Mouse (Mus musculus) lung, postnatal 0 days (tissue): ENCODE measurements around the gene Efcab11. TPM values are rescaled to one million over a fixed set of nuclear protein-coding genes. Genes with fewer than 3 reads are reported as not detected.
A peak's percentile ranks its signal among the peaks of the same experiment; 100 is the strongest.

Experiments used
- ATAC-seq: fragments of 200-750 bp; cut with Nextera tagmentation; 2 replicates; pipeline ENCODE4 v1.8.0; 2017; ENCODE audit warnings: moderate library complexity
- DNase-seq: peaks from one replicate; pipeline ENCODE4 v3.0.0-alpha.2; 2016; ENCODE audit warnings: low spot score
- H3K27ac ChIP-seq: fragments of 300-500 bp; sonication (generic); 2 replicates; pipeline ENCODE4 v1.5.1; 2014; ENCODE audit warnings: antibody characterized with exemption, mild to moderate bottlenecking, low read length, mixed read lengths
- H3K27me3 ChIP-seq: fragments of 300-500 bp; sonication (generic); replicated peaks from 2 replicates; pipeline ENCODE4 v1.6.1; 2014; ENCODE audit warnings: low read length, mixed read lengths; ENCODE audit not compliant: insufficient read depth
- H3K36me3 ChIP-seq: fragments of 300-500 bp; sonication (generic); 2 replicates; pipeline ENCODE4 v1.6.1; 2014; ENCODE audit warnings: low read length, mixed read lengths; ENCODE audit not compliant: insufficient read depth
- H3K4me1 ChIP-seq: fragments of 300-500 bp; sonication (generic); 2 replicates; pipeline ENCODE4 v1.6.1; 2014; ENCODE audit warnings: antibody characterized with exemption, low read depth, low read length, mixed read lengths; ENCODE audit not compliant: insufficient read depth
- H3K4me2 ChIP-seq: fragments of 300-500 bp; sonication (generic); replicated peaks from 2 replicates; pipeline ENCODE4 v1.6.1; 2014; ENCODE audit warnings: low read depth, mild to moderate bottlenecking, low read length, moderate library complexity, mixed read lengths
- H3K4me3 ChIP-seq: fragments of 300-500 bp; sonication (generic); 2 replicates; pipeline ENCODE4 v1.5.1; 2014; ENCODE audit warnings: low read depth, low read length
- H3K9ac ChIP-seq: fragments of 300-500 bp; sonication (generic); replicated peaks from 2 replicates; pipeline ENCODE4 v1.6.1; 2014; ENCODE audit warnings: low read depth, mild to moderate bottlenecking
- H3K9me3 ChIP-seq: fragments of 300-500 bp; sonication (generic); 2 replicates; pipeline ENCODE4 v1.6.1; 2016; ENCODE audit warnings: low read length, mixed read lengths
- CTCF ChIP-seq: IDR thresholded peaks from 2 replicates; pipeline ENCODE4 v1.5.1; 2016; ENCODE audit warnings: antibody characterized with exemption, mild to moderate bottlenecking
- EP300 ChIP-seq: IDR thresholded peaks from 2 replicates; pipeline ENCODE4 v1.6.1; 2016; ENCODE audit warnings: antibody characterized with exemption, mild to moderate bottlenecking, control low read depth
- WGBS: fragments of 180-500 bp; shearing (Covaris S2); extraction: QIAGEN DNeasy Blood & Tissue Kit; methylation state at CpG from one replicate; pipeline ENCODE4 v1.1.7; 2014; 5-methylcytosine and 5-hydroxymethylcytosine counted together
- polyA plus RNA-seq: library from polyadenylated mRNA; unstranded; fragments of >200 nt; fragmentation: Nextera tagmentation; extraction: Ambion mirVana; gene quantifications from 2 replicates; pipeline ENCODE4 v1.2.1, GENCODE M21; 2015

Gene Efcab11
- polyA plus RNA-seq, 1 experiment from 2014 or later, result 2.2 TPM

GRCm38 (mm10) chr12:99715129-99716037, 168.9 kb downstream of the Efcab11 start:
- TF ChIP-seq EP300 (no peak), CTCF (no peak)
- H3K36me3 ChIP-seq, result no peaks in the 10 kb centered on the region
- ATAC-seq (no peak), DNase-seq (no peak)
- WGBS, result 56% methylated on average over 9 of the region's 9 CpGs
- no peaks in the 10 kb centered on the region for H3K9me3 ChIP-seq
- H3K9ac ChIP-seq, result no peak overlapping the region
- H3K4me3 ChIP-seq, result no peak overlapping the region
- H3K4me2 ChIP-seq, result no peak overlapping the region
- no peak overlapping the region for H3K27ac ChIP-seq
- no peaks in the 10 kb centered on the region for H3K4me1 ChIP-seq
- no peaks in the 10 kb centered on the region for H3K27me3 ChIP-seq

- Histone ChIP-seq H3K27ac (no peak overlapping the region), H3K27me3 (no peaks in the 10 kb centered on the region), H3K9ac (no peak overlapping the region), H3K4me2 (no peak overlapping the region), H3K4me1 (no peaks in the 10 kb centered on the region), H3K9me3 (no peaks in the 10 kb centered on the region), H3K36me3 (no peaks in the 10 kb centered on the region), H3K4me3 (no peak overlapping the region)
- DNase-seq (peak; percentile 28), ATAC-seq (no peak; the same call in 1 of the 2 replicates)
- 42% methylated on average over 5 of the region's 5 CpGs for WGBS
- TF ChIP-seq CTCF, result no peak
- no peak for TF ChIP-seq EP300
Observed at GRCm38 (mm10) chr12:99712214-99712613, 172.0 kb downstream of the Efcab11 start.

- 72% methylated on average over 8 of the region's 8 CpGs for WGBS
- no peak overlapping the region for H3K27ac ChIP-seq
Observed at GRCm38 (mm10) chr12:99702248-99702647, 182.0 kb downstream of the Efcab11 start.

GRCm38 (mm10) chr12:99700380-99700779, 183.9 kb downstream of the Efcab11 start:
- no peaks in the 10 kb centered on the region for H3K9me3 ChIP-seq
- no peaks in the 10 kb centered on the region for H3K27me3 ChIP-seq
- TF ChIP-seq CTCF, result no peak
- TF ChIP-seq EP300, result no peak
- no peaks in the 10 kb centered on the region for H3K4me1 ChIP-seq
- no peak overlapping the region for H3K4me3 ChIP-seq
- no peak for DNase-seq
- H3K36me3 ChIP-seq, result no peaks in the 10 kb centered on the region
- no peak overlapping the region for H3K27ac ChIP-seq
- no peak for ATAC-seq
- H3K9ac ChIP-seq, result no peak overlapping the region
- no peak overlapping the region for H3K4me2 ChIP-seq
- 59% methylated on average over 7 of the region's 7 CpGs for WGBS

More at GRCm38 (mm10) chr12:99702248-99702647, 182.0 kb downstream of the Efcab11 start:
- no peak for DNase-seq
- Histone ChIP-seq H3K9me3 (no peaks in the 10 kb centered on the region), H3K4me2 (no peak overlapping the region), H3K4me3 (no peak overlapping the region), H3K27me3 (no peaks in the 10 kb centered on the region), H3K9ac (no peak overlapping the region), H3K4me1 (no peaks in the 10 kb centered on the region), H3K36me3 (no peaks in the 10 kb centered on the region)
- no peak for ATAC-seq
- TF ChIP-seq CTCF (no peak), EP300 (no peak)

GRCm38 (mm10) chr12:99699379-99700023, 184.7 kb downstream of the Efcab11 start:
- no peaks in the 10 kb centered on the region for H3K36me3 ChIP-seq
- H3K4me1 ChIP-seq, result no peaks in the 10 kb centered on the region
- no peak overlapping the region for H3K27ac ChIP-seq
- H3K9ac ChIP-seq, result no peak overlapping the region
- H3K4me2 ChIP-seq, result no peak overlapping the region
- no peaks in the 10 kb centered on the region for H3K27me3 ChIP-seq
- DNase-seq (no peak), ATAC-seq (no peak)
- 89% methylated on average over 5 of the region's 5 CpGs for WGBS
- no peaks in the 10 kb centered on the region for H3K9me3 ChIP-seq
- no peak for TF ChIP-seq CTCF
- no peak for TF ChIP-seq EP300
- H3K4me3 ChIP-seq, result no peak overlapping the region

GRCm38 (mm10) chr12:99694066-99694465, 190.2 kb downstream of the Efcab11 start:
- Histone ChIP-seq H3K4me3 (no peak overlapping the region), H3K27me3 (no peaks in the 10 kb centered on the region), H3K9ac (no peak overlapping the region), H3K36me3 (no peaks in the 10 kb centered on the region), H3K4me1 (no peaks in the 10 kb centered on the region), H3K27ac (no peak overlapping the region), H3K9me3 (no peaks in the 10 kb centered on the region), H3K4me2 (no peak overlapping the region)
- 92% methylated on average over 3 of the region's 3 CpGs for WGBS
- no peak for ATAC-seq
- TF ChIP-seq CTCF (no peak), EP300 (no peak)
- no peak for DNase-seq
